Mouse (Mus musculus): Measurements from ENCODE around the gene Tspan8.

DNA sequence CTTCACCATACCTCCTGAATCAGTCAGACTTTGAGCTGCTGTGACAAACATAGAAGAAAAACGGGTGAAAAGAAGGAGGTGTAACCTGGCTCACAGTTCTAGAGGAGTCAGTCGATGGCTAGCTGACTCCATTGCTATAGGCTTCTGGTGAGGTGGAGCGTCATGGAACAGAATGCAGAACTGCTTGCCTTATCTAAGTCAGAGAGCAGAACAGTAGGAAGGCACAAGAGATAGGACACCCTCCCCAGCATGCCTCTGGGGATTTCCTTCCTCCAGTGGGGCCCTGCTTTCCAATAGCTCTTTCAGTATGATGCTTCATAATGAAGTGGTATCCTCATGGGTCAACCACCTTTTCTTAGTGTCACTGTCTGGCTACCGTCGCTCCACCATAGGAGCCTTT, 66.1 kb downstream of the Tspan8 start:
- TF ChIP-seq CTCF (IDR thresholded peaks at IDR 0.05; ENCODE audit: insufficient read depth, low read depth, low read length) (no peak), POLR2A (IDR thresholded peaks at IDR 0.05; ENCODE audit: insufficient read depth, low read depth, low read length) (no peak)

Measured in olfactory bulb, adult 2 months (tissue).